Mouse (Mus musculus): ENCODE data around the gene Gpr39.

Gene Gpr39

DNA sequence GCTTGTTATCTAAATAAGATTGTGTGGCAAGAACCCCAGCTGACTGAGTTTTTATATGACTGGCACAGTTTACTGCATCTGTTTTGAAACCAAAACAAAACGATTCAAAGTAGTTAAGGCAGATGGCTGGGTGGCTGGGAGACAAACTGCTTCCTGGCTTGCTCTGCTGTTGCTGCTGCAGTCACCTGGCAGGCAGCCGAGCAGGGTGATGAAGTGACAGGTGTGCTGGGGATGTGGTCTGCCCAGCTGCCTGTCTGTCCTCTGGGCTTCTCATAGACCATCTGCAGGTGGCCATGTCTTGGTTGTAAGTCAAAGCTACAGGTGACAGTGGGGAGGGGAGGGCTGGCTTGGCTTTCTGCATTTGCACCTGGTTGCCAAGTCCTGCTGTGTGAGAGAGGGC is 131.6 kb downstream of the Gpr39 start:
- no peak for DNase-seq (ENCODE audit: low spot score)

DNA sequence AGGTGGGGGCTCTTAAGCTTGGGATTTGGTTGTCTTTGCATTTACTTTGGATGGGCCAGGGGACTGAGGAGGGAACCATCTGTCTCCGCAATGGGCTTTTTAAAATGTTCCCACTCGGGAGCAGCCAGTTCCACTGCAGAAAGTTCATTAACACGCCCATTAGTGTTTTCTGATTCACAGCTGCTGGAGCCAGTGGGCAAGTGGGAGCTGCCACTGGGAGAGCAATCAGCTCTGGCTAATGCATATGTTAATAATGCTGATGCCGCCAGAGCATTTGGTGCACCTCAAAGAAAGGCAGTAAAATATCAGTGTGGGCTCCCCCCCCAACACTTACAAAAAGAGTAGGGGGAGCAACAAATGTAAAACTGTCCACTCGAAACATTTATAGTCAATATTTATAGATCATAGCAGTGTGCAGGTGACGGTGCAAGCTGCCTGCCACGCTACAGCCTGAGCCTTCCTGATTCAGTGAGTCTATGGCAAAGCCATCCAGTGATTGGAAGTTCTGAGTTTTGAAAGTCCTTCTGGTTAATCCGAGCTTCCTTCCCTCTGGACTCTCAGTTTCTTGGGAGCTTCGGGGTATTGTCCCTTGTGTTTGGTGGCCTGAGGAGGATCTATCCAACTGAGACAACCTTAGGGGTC is 136.5 kb downstream of the Gpr39 start:
- no peak for DNase-seq (ENCODE audit: low spot score)

DNA sequence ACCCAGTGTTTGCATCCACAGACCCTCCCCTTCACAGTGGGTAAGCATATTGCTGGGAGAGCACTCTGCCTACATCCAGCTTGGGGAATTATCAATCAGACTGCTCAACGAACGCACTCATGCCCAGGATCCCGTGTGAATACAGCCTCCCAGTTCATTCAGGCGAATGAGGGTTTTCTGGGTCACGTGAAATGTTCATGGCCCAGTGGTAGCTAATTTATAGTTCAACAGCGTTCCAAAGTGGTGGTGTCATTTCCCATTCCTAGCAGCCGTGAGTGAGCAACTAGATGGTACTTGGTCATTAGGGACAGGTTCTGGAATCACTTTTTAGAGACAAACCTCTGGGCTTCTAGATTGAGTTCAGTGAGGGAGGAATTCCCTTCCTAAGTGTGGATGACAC is 144.3 kb downstream of the Gpr39 start:
- DNase-seq (ENCODE audit: low spot score): no peak

DNA sequence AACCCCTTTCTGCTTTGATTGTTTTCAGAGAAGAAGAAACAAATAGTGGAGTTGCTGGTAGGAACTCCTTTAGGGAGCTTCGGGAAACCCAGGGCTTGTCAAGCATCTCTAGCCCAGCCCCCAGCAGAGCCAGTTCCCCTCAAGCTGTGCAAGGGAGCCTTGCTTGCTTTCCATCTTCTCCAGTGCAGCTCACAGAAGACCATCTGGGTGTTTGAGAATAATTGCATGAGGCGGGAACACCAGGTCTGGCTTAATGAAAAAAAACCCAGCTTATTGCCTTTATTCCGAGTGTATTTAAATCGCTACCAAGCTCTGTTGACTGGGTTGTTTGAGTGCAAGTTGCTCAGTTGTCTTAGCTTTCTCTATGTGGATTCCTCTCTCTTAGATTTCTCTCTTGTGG is 146.8 kb downstream of the Gpr39 start:
- no peak for DNase-seq (ENCODE audit: low spot score)

DNA sequence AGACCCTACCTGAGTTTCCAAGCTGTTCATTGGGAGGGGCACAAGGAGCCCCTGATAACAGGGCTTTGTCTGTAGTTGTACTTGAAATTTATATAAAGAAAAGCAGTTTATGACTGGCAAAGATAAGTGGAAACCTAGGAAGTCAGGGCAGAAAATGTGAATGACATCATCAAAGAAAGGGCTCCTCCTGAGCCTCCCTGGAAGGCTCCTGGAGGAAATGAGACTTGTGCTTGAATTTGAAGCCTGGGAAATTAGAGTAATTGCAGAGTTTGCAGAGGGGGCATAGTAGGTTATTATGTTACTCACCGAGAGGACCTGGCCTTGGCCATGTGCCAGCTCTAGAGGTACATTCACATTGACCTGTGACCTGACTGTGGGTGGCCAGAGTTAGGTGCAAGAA is 160.7 kb downstream of the Gpr39 start:
- no peak for DNase-seq (ENCODE audit: low spot score)

DNA sequence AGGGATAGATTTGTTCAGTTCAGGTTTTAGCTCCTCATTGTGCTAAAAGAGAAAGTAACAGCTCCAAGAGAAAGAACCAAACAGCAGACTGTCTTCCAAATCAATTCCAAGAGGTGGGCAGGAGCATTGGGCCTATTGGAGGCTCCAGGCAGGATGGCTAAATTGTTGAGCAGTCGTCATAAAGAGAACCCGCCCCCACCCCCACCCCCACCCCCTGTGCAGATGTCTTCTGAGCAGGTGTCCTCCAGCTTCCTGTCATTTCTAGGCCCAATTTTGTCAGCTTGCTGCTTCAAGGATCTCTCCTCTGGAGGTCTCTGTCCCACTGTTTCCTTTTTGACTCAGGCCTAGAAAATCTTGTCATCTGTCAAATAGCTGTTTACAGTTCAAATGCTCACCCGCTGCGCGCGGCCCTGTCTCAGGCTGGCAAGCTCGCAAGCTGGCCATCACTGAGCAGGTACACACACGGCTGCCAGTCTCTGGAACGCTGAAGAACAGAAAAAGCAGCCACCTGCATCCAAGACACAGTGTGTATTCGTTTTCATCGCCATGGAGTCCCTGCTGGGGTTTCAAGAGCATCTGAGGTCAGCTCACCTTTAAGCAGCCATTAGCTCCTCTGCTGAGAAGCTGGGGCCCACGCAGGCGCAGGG is 163.1 kb downstream of the Gpr39 start:
- DNase-seq (ENCODE audit: low spot score): no peak

DNA sequence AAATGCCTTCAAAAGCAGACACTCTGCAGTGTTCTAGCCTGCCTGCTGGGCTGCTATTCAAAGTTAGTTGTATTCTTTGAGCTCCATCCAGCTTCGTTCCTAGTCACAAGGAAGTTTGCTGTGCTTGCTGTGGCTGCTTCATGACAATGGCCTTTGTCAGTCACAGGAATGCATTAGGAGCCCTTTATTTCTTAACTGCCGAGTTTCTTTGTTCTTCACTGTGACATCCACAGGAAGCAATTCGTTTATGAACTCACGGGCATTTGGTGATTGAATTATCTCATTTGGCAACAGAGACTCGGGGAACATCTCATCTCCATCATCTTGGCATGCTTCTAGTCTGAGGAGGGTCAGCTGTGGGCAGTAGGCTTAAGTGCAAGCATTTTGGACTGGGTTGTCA is 177.9 kb downstream of the Gpr39 start:
- DNase-seq (ENCODE audit: low spot score): no peak

DNA sequence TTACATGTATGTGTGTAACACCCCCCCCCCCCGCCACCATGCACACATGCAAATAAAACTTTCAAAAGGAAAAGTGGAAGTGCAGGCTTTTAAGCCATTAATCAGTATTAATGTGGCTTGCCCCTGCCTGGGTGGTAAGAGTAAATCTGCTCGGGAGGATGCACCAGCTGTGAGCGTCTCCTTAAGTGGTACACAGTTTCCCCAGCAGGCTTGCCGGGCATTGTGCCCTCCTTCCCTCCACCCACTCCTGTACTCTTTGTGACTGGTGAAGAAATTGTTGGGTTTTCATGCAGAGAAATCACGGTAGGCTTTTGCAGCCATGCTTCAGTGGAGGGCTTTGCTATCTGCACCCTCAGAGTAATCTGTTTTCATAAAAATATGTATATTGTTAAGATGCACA is 181.8 kb downstream of the Gpr39 start:
- DNase-seq (ENCODE audit: low spot score): no peak

DNA sequence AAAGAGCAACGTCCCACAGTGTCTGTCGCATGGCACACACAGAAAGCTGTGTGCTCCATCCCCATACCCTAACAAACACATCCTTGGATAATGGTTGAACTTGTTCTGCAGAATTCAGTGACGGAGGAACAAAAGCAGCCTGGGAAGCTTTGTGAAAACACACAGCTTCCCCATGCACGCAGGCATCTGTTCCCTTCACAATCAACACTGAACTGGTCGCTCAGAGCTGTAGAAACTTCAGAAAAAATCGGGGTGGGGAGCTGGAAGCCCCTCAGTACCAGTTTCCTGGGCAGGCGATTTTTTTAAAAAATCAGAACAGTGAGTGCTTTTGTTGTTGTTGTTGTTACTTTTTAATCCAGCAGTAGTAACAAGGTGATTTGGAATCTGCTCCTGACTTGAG is 193.3 kb downstream of the Gpr39 start:
- no peak for DNase-seq (ENCODE audit: low spot score)

DNA sequence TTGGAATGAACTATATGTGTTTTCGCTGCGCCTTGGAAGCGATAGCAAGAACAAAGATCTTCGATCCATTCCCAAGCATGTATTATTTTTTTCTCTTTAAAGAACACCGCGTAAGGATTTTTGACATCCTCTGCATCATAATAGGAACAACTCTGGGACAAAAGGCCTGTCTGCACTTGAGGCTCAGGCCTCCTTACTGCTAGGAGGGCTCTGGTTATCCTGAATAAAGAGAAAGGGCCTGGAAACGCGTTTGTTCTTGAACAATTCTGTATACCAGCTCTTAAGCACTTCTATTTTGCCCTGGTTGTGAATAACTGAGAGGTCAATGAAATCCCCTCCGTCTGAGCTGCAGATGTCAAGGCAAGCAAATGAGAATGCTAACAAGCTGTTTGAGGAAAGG is 216.4 kb downstream of the Gpr39 start:
- DNase-seq (ENCODE audit: low spot score): no peak

DNA sequence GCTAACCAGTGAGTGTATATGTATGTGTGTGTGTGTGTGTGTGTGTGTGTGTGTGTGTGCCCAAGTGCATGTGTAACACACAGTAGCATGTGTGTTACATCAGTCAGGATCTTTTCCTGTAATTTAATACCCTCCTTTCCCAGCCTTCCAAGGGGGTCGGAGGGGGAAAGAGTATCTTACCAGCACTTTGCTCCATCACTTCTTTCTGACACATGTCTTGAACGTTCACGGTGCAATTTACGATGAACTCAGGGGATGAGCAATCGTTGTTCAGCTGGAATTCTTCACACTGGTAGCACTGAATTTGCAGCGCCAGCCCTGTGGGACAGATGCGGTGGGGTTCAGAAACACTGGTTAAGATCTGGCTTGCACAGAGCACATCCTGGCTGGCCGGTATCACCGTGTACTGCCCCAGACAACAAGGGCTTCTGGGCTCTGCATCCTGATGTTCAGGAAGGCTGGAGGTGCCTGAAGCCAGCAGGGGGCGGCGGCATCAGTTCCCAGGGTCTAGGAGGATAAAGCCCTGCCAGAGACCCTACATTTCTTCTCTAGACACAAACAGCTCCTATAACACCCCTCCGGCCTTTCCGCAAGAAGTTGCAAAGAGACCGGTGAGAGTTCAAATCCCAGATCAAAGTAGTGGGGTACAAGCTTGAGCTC is 233.5 kb downstream of the Gpr39 start:
- DNase-seq (ENCODE audit: low spot score): no peak

DNA sequence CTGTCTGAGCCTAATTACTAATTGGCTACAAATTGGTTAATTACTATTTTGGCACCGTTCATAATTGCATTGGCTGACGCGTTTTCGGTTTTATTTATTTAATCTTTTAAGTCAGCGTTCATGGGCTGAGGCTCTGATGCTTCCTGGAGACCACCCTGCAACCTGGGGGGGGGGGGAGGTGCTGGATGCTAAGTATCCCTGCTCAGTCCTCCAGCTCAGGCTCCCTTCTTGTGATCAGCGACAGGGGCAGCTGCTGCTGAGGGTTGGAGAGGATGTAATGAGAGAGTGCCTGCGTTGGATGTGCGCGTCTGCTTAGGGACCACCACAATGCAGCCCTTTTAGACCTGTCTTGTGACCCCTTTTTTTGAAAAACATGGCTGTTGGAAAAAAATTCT is 234.1 kb downstream of the Gpr39 start:
- DNase-seq (ENCODE audit: low spot score): no peak

DNA sequence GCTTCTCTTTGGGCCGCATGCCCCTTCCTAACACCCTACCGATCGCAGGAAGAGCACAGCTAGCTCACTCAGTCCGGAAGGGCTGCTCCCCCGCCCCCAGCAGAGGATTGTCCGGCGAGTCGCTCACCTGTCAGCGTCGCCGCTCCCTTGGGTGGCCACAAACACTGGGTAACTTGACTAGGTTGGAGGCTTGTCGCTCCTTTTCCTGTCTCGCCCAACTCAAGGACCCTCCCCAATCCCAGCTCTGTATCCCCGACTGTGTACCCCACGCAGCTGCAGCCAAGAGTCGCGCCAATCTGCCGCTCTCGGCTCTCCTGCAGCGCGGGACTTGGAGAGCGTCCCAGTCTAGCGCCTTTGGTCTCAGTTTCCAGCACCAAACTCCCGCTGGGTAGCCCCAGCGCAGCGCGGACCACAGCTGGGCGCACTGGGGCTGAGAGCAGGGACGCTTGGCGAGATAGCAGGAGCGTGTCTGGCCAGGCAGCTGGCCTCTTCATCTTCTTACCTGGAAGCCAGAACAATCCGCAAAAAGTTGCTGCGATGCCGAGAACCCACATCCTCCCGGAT is 234.6 kb downstream of the Gpr39 start:
- no peak for DNase-seq (ENCODE audit: low spot score)

DNA sequence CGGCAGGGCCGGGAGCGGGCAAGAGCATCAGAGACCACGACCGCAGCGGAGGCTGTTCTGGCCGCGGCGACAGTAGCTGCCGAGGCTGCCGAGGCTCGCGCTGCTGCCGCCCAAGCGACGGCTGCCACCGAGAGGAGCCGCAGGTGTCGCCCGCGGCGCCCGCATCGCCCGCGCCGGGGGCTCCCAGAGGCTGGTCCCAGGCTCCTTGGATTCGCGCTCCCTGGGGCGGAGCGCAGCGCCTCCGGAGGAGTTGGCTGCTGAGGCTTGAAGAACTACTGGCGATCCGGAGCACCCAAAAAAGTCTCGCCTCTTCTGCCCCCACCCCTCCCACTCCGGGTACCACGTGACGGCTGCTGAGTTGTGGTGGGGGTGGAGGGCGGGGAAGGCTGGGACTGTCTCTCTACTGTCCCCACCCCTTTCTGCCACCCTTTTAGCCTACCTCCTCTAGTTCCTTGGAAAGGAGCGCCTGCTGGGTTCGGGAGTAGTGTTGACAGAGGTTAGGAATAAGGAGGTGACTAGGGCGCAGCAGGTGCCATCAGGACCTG is 235.2 kb downstream of the Gpr39 start:
- peak; percentile 5 for DNase-seq (ENCODE audit: low spot score)

DNA sequence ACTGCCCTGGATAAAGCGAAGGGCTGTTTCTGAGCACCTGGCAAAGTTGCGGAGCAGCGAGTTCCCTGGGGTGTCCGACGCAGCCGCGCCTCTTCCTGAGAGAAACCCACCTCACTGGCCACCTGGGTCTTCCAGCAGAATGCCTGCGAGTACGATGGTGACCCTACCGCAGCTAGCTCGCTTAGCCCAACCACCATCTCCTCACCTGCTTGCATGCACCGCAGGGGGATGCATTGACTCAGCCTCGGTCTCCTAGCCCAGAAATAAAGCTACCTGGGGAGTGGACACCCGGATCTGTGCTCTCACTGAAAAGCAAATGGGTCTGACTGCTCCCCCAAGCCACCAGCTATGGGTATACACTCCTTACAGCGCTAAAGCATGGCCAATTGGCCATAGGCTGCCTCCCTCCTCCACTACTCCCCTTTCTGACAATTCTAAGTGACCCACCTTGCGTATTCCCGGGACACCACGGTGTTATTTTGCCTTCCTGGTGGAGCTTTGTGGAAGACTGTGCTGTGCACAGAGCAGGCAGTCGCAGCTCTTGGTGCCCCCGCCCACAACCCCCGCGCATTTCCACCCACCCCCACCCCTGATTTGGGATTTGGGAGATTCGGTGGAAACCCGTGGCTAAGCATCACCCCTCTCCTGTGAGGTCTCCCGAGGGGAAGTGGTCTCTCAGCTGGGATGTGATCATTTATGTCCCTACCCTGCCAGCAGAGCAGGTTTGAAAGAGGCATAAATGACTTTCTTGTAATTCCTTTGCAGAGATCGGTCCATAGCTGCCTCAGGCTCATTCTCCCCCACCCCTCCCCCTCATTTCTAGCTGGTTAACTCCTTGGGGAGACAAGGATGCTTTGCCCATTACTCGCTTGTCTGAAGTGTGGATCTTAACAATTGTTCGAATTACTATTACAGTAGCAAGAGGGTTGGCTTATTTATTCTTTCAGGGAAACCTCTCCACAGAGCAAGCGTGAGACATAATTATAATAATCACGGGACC is 236.1 kb downstream of the Gpr39 start, which contains the start of gene Lypd1:
Gene Lypd1 (minus strand): TSS at position 501 of the 1,000 bp plus-strand sequence.
- DNase-seq (ENCODE audit: low spot score): no peak

DNA sequence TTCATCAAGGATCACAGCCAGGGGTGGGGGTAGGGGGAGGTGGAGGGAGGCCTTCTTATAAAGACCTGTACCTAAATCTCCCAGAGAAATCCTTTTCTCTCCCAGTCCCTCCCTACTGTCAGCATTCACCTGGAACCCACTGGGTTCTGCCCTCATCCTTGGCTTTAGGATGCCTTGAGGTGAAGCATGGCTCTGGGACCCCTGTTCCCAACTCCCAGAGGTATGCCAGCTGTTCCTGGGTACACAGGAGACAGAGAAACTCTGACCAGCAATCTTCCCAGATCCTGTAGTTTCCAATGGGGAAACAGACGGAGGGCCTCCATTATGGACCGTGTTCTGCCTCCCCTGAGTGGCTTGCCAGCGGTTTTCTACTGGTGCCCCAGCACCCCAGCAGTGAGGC is 243.9 kb downstream of the Gpr39 start:
- no peak for DNase-seq (ENCODE audit: low spot score)

DNA sequence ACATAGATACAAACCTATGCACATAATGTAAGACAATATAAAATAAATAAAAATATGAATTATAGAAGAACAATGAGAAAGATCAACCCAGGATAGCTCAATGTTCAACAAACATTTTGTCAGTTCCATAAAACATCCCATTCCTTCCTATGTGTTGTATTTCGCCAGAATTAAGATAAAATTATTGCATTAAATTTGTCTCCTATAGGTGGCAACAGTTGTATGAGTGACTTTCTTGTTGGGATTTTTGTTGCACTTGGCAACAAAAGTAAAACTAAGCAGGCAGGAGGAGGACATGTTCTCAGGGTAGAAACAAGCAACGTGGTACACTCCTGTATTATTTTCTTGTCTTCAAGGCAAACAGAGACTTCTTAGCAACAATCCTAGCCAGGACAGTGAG is 246.3 kb downstream of the Gpr39 start:
- no peak for DNase-seq (ENCODE audit: low spot score)

Measured in ovary, adult 18-20 months (tissue).